Mouse (Mus musculus): ENCODE results near the gene Frat1.

DNA sequence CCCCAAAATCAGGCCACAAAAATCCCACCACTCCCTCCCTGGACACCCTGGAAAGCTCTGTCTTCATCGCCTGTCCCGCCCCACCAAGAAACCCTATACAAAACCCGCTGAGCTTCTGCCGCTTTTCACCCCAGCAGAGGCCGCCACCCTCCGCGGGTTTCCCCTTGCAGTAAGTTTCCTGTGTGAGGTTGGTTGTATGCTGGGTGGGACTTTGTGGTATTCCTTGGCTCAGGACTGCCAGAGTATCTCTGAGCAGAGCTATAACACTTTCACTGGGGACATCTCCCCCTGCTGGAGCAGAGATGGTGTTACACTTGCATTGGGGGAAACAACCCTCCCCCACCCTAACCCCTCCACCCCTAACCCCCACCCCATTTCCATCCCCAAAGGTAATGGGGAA lies 26.4 kb upstream of the Frat1 start:
- TF ChIP-seq CTCF (conservative IDR thresholded peaks at IDR 0.05; ENCODE audit: insufficient read depth, insufficient read length, low read depth, low read length), result 0 out of 2 replicates have a peak, but pooled peaks have one; percentile 12
- no peak for TF ChIP-seq POLR2A (IDR thresholded peaks at IDR 0.05; ENCODE audit: low read depth, low read length)

Measured in kidney, adult 2 months (tissue).